Mouse (Mus musculus) left cerebral cortex, adult 6 months (tissue): ENCODE data around the gene Tmie. TPM values are rescaled to one million over a fixed set of nuclear protein-coding genes. Genes with fewer than 3 reads are reported as not detected.

ENCODE experiments used
- long read RNA-seq, 2 experiments: library from polyadenylated mRNA; unstranded; transcript quantifications; one replicate each; pipeline ENCODE4 v2.0.0; 2019 to 2020
- polyA plus RNA-seq: library from polyadenylated mRNA; unstranded; fragments of <200 nt; fragmentation: Nextera tagmentation; gene quantifications from 2 replicates; pipeline ENCODE4 v1.2.3, GENCODE M21; 2021

Tmie gene
- polyA plus RNA-seq, result 2.3 and 2.6 TPM in 2 replicates
- long read RNA-seq, experiment 1, transcript Tmie-201 (6 exons, 2,802 nt), result major isoform, 8 of 21 reads
- long read RNA-seq, experiment 1, partial matches to known transcripts, result 8 of 21 reads
- long read RNA-seq, experiment 1, other reads (novel, unspliced or antisense), result 5 of 21 reads
- long read RNA-seq, experiment 2, partial matches to known transcripts, result 3 of 6 reads
- long read RNA-seq, experiment 2, other reads (novel, unspliced or antisense), result 3 of 6 reads

DNA sequence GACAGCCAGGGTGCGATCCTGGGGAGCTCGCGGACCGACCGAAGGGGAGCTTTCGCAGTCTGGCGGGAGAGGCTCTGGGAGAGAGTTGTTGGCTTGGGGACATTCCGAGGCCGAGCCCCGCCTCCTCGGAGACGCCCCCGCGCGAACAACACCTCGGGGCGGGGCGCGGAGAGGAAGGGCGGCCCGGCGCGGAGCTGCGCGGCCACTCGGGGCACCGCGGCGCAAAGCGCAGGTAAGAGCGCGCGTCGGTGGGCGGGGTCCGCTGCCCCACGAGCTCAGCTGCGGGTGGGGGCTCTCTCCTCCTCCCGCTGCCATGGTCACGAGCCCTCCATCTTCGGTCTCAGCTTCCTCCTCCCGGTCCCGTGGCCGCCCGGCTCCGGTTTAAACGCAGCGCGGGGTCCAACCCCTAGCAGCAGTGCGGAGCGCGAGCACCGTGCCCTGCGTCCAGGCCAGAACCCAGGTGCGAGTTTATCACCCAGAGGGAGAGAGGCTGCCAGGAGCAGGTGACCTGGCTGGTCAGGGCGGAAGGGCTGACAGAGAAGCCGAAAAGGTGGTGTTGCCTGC is at the start of gene Tmie:
Gene Tmie (minus strand): TSS at position 116 of the 564 bp plus-strand sequence.

DNA sequence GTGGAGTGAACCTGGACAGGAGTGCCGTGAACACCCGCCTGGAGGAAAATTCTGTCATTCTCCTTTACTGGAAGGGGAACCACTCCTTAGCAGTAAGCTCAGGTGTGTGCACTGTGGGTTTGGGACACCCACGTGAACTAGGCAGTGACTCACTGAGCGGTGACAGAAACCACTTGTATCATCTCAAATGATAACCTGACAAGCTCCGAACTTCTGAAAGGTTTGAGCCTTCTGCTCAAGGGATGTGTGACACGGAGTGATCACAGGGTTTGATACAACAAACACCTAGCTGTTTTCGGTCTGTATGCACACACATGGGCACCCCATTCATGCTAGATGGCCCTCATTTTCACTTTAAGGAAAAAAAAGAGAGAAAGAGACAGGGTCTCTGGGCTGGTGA is 36.9 kb upstream of the Tmie start, which contains the start of gene Fam240a:
Gene Fam240a (minus strand): TSS at position 76 of the 400 bp plus-strand sequence.

DNA sequence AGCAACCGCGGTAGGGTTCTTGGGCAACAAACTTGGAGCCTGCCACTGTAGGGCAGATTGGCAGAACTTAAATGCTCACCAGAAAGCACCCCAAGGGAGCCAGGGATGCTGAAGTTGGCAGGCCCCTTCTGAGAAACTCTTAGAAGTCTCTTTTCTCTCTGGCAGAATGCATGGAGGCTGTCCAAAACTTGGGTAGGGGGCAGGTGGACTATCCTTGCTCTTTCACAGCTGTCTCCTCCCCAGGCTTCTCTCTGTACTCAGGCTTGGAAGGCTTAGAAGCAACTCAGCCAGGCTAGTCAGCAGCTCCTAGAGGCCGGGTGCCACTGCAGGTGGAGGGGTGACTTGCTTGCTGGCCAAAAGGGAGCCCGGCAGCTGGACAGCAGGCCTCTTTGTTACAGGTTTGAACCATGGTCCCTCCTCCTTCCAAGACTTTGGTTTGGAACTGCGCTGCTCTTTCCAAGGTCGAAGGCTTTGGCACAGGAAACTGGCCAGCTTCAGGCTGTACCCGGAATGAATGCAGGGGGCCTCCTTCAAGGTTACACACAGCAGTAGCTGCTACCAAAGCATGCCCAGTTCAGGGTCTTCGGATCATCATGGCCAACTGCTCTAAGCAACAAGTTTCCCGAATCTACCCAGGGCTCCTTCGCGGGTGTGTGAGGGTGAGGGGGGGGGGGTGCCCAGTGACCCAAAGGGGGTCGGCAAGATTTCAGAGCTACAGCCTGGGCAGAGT is 557 bp downstream of the Tmie start, which contains the start of gene Als2cl:
Gene Als2cl (plus strand): TSS at position 680 of the 730 bp plus-strand sequence.

DNA sequence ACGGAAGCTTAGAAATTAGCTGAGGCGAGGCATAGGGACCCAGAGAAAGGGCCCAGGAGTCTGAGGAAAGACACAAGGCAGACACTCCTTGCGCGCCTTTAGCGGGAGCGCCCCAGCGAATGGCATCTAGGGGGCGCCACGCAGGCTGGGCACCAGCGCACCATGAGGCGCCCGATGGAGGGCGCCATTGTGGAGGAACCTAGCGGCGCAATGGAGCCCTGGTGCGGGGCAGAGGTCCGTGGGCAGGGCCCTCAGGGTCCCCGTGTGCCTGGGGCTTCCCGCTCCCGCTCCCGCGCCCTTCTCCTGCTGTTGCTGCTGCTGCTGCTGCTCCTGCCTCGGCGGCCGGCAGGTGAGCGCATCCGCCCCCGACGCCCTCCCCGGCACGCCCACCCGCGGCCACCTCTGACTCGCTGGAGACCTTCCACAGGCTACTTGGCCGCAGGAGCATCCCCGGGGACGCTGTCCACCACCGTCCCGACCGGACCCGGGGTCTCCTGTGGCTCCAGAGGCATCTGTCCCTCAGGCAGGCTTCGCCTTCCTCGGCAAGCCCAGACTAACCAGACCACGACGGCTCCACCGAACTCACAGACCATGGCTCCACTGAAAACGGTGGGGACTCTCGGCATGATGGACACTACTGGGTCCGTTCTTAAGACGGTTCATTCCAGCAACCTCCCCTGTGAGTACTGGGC is 22.0 kb downstream of the Tmie start, which contains the start of gene Prss50:
Gene Prss50 (plus strand): TSS at position 187 of the 692 bp plus-strand sequence.

DNA sequence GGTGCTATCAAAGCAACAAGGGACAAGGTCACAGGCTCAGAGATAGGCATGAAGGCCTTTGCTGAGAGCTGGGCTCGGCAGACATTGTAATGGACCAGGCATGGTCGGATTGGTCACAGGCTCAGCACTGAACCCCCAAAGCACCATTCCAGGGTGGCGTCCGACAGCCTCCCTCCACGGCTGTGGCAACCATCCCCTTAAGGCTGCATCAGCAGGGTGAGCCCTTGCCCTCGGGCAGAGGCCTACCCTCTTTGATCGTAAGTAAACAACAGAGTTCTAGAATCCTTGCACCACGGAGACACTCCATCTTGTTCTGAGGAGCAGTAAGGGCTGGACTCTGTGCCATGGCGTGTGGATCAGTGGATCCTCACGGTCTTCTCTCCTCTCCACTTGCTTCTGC is 35.7 kb downstream of the Tmie start, which contains the start of gene Prss46:
Gene Prss46 (plus strand): TSS at position 301 of the 400 bp plus-strand sequence.

DNA sequence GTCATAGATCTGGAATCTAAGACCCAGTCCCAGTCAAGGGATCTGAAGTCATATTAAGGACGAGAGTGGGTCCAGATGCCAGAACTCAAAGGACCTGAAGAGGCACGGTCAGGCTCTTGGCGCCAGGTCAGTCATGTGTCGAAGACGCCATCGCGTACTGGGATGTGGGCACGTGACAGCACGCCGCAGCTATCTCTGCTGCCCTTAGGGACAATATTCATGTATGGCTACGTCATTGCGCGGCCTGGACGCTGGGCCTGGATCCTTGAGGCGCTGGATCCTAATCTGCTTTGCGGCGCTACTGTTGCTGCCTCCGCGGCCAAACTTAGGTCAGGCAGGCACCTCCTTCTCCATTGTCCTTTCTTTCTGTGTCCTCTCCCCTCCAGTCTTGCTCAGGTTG is 45.5 kb downstream of the Tmie start, which contains the start of gene Prss45:
Gene Prss45 (plus strand): TSS at position 178 of the 400 bp plus-strand sequence.

DNA sequence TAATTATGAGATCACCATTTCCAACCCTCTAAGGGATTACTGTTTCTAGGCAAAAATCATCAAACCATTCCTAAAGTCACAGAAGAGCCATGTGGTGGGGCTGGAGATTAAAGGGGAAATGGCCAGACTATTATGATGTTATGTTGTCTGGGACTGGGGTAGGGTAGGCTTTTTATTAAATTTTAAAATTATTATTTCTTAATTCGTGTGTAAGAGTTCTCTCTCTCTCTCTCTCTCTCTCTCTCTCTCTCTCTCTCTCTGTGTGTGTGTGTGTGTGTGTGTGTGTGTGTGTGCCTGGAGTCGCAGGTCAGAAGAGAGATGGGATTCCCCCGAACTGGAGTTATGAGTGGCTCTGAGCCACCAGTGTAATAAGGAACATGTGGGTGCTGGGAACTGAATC is 53.5 kb downstream of the Tmie start, which contains the start of gene Prss43:
Gene Prss43 (plus strand): TSS at position 301 of the 400 bp plus-strand sequence.

Other genes starting within 250 kb of the Tmie start
- gene Nbeal2, start 226.0 kb downstream of the Tmie start, polyA plus RNA-seq, result 0.46 and 0.58 TPM in 2 replicates
- gene Ccdc12, start 223.6 kb downstream of the Tmie start, polyA plus RNA-seq, result 120 and 126 TPM in 2 replicates
- not detected in 2 replicates for gene Myl3, start 138.3 kb downstream of the Tmie start, polyA plus RNA-seq
- gene Pth1r, start 133.0 kb downstream of the Tmie start, polyA plus RNA-seq, result 3.3 and 3.7 TPM in 2 replicates
- not detected in 2 replicates for gene Prss42, start 81.9 kb downstream of the Tmie start, polyA plus RNA-seq
- gene Prss44, start 66.1 kb downstream of the Tmie start, polyA plus RNA-seq, result not detected in 2 replicates
- gene Prss43, start 53.4 kb downstream of the Tmie start, polyA plus RNA-seq, result 0.13 and 0.20 TPM in 2 replicates
- gene Prss45, start 45.5 kb downstream of the Tmie start, polyA plus RNA-seq, result 1.0 and 1.2 TPM in 2 replicates
- gene Prss46, start 35.6 kb downstream of the Tmie start, polyA plus RNA-seq, result not detected in 2 replicates
- gene Prss50, start 22.1 kb downstream of the Tmie start, polyA plus RNA-seq, result 2.4 and 2.7 TPM in 2 replicates
- 0.95 and 1.1 TPM in 2 replicates for gene Als2cl, start 243 bp downstream of the Tmie start, polyA plus RNA-seq
- not detected in 2 replicates for gene Fam240a, start 36.7 kb upstream of the Tmie start, polyA plus RNA-seq
- gene Tdgf1, start 66.0 kb upstream of the Tmie start, polyA plus RNA-seq, result 0.61 and 0.94 TPM in 2 replicates
- gene Lrrc2, start 71.4 kb upstream of the Tmie start, polyA plus RNA-seq, result 1.2 and 2.2 TPM in 2 replicates
- 0.15 TPM in 1 of 2 replicates, not detected in the other for gene Rtp3, start 110.5 kb upstream of the Tmie start, polyA plus RNA-seq
- not detected in 2 replicates for gene Ltf, start 139.2 kb upstream of the Tmie start, polyA plus RNA-seq
- gene Ccrl2, start 177.4 kb upstream of the Tmie start, polyA plus RNA-seq, result 1.1 and 1.2 TPM in 2 replicates
- gene Lrrfip2, start 237.5 kb upstream of the Tmie start, polyA plus RNA-seq, result 23.4 and 32.5 TPM in 2 replicates